Mouse (Mus musculus) midbrain, embryonic 11.5 days (tissue): ENCODE results near the gene Arl5c. TPM values are rescaled to one million over a fixed set of nuclear protein-coding genes. Genes with fewer than 3 reads are reported as not detected.
"Not testable (repeated sequence)": the region's sequence is repeated elsewhere in the genome, so short reads cannot be mapped to it uniquely, and the experiment has no call there.

Source experiments
- ATAC-seq: fragments of 200-750 bp; cut with Nextera tagmentation; 2 replicates; pipeline ENCODE4 v1.8.0; 2017; ENCODE audit warnings: moderate TSS enrichment, moderate library complexity; ENCODE audit not compliant: low FRiP score
- DNase-seq: peaks from one replicate; pipeline ENCODE4 v3.0.0; 2015; ENCODE audit warnings: low spot score; ENCODE audit errors: missing footprints
- H3K27ac ChIP-seq: fragments of 300-500 bp; sonication (generic); 2 replicates; pipeline ENCODE4 v1.5.1; 2014; ENCODE audit warnings: low read depth, low read length
- H3K27me3 ChIP-seq: fragments of 300-500 bp; sonication (generic); 2 replicates; pipeline ENCODE4 v1.6.1; 2014; ENCODE audit warnings: mild to moderate bottlenecking, low read length, moderate library complexity, mixed read lengths; ENCODE audit not compliant: control insufficient read depth, insufficient read depth
- H3K36me3 ChIP-seq: fragments of 300-500 bp; sonication (generic); 2 replicates; pipeline ENCODE4 v1.6.1; 2014; ENCODE audit warnings: mild to moderate bottlenecking, low read length, moderate library complexity, mixed read lengths; ENCODE audit not compliant: control insufficient read depth, insufficient read depth
- H3K4me1 ChIP-seq: fragments of 300-500 bp; sonication (generic); 2 replicates; pipeline ENCODE4 v1.6.1; 2014; ENCODE audit warnings: low read length; ENCODE audit not compliant: control insufficient read depth, insufficient read depth
- H3K4me2 ChIP-seq: fragments of 300-500 bp; sonication (generic); 2 replicates; pipeline ENCODE4 v1.6.1; 2014; ENCODE audit warnings: mild to moderate bottlenecking, moderate library complexity
- H3K4me3 ChIP-seq: fragments of 300-500 bp; sonication (generic); 2 replicates; pipeline ENCODE4 v1.5.1; 2014; ENCODE audit warnings: low read depth, low read length
- H3K9ac ChIP-seq: fragments of 300-500 bp; sonication (generic); 2 replicates; pipeline ENCODE4 v1.6.1; 2014; ENCODE audit warnings: low read length
- H3K9me3 ChIP-seq: fragments of 300-500 bp; sonication (generic); 2 replicates; pipeline ENCODE4 v1.6.1; 2016; ENCODE audit warnings: low read length; ENCODE audit not compliant: control insufficient read depth
- WGBS: fragments of 180-500 bp; shearing (Covaris S2); extraction: QIAGEN DNeasy Blood & Tissue Kit; methylation state at CpG from one replicate; pipeline ENCODE4 v1.1.7; 2014; 5-methylcytosine and 5-hydroxymethylcytosine counted together
- polyA plus RNA-seq: library from polyadenylated mRNA; unstranded; fragments of >200 nt; fragmentation: Nextera tagmentation; extraction: Ambion mirVana; gene quantifications from 2 replicates; pipeline ENCODE4 v1.2.1, GENCODE M21; 2014

Gene Arl5c
- polyA plus RNA-seq, 1 experiment from 2014 or later, result 8.9 TPM

DNA sequence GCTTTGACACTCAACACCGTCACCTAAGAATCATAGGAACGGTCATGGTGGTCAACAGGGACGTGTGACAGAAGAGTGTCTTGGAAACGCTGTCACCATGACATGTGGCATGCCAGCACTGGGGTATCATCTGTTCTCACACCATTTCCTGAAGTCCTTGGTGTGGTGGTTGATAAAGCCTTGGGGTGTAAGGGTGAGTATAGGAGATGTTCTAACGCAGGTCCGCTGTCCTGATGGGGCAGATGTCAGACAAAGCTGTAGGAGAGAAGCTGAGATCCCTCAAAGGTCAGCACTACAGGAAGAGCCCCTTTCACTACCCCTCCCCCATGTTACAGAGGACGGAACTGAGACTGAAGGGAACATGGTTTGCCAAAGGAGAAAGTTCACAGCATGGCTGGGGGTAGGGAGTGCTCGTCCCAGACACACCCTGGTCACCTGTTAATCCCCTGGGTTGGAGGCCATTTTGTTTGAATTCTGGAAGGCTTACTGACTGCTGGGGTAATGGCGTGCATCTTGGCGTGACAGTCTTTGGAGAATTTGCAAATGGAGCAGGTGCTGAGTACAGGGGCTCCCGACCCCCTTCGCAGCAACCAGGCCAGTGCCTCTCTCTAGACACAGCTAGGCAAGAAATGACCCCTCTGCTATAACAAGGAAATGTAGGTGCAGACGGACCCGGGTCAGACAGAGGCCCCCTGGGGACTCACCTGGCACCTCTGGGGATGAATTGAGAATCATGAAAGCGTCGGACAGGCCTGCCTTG lies 42.6 kb downstream of the Arl5c start:
- WGBS, result 77% methylated on average over 16 of the region's 16 CpGs
- Histone ChIP-seq H3K36me3 (no peaks in the 10 kb centered on the region), H3K27me3 (no peaks in the 10 kb centered on the region), H3K4me1 (peaks cover 18% of the 10 kb centered on the region), H3K9ac (no peak overlapping the region), H3K27ac (no peak overlapping the region), H3K9me3 (no peaks in the 10 kb centered on the region), H3K4me3 (no peak overlapping the region), H3K4me2 (no peak overlapping the region)
- DNase-seq (no peak), ATAC-seq (no peak)

- H3K27ac ChIP-seq, result no peak overlapping the region
- no peaks in the 10 kb centered on the region for H3K36me3 ChIP-seq
- ATAC-seq, result no peak
- no peaks in the 10 kb centered on the region for H3K9me3 ChIP-seq
- no peak for DNase-seq
- H3K4me2 ChIP-seq, result no peak overlapping the region
- H3K4me3 ChIP-seq, result no peak overlapping the region
- no peaks in the 10 kb centered on the region for H3K27me3 ChIP-seq
- H3K9ac ChIP-seq, result no peak overlapping the region
- H3K4me1 ChIP-seq, result peaks cover 18% of the 10 kb centered on the region
- 92% methylated on average over 1 of the region's 1 CpGs for WGBS
Observed at GRCm38 (mm10) chr11:97952367-97953006, 43.5 kb downstream of the Arl5c start.

GRCm38 (mm10) chr11:97949703-97950475 lies 46.1 kb downstream of the Arl5c start:
- Histone ChIP-seq H3K27ac (peak overlapping the region; percentile 67), H3K4me1 (peaks cover 13% of the 10 kb centered on the region), H3K9me3 (no peaks in the 10 kb centered on the region), H3K36me3 (no peaks in the 10 kb centered on the region), H3K27me3 (no peaks in the 10 kb centered on the region), H3K9ac (peak overlapping the region; percentile 40), H3K4me2 (peak overlapping the region; percentile 4; the same call in 1 of the 2 replicates), H3K4me3 (no peak overlapping the region)
- DNase-seq (peak; percentile 95), ATAC-seq (peak; percentile 74; the same call in 1 of the 2 replicates)
- WGBS, result 40% methylated on average over 20 of the region's 20 CpGs

DNA sequence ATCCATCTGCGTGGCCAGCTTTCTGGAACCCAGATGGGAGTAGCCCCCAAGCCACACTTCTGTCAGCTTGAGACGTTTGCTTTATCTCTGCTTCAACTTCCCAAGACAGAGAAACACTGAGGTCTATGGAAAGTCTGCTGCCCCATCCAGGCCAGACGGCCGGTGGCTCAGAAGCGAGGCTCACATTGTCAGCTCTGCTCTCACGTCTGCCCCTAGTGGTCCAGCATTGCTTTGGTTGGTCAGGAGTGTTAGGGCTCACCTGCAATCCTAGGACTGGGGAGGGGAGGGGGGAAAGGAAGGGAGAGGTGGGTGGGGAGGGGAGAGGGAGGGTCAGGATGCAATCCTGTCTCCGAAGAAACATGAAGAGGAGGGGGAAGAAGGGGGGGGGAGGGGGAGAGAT lies 48.6 kb downstream of the Arl5c start:
- H3K9me3 ChIP-seq, result no peaks in the 10 kb centered on the region
- H3K4me3 ChIP-seq, result no peak overlapping the region
- ATAC-seq (no peak), DNase-seq (peak; percentile 89)
- no peaks in the 10 kb centered on the region for H3K27me3 ChIP-seq
- no peaks in the 10 kb centered on the region for H3K36me3 ChIP-seq
- H3K27ac ChIP-seq, result no peak overlapping the region
- peaks cover 13% of the 10 kb centered on the region for H3K4me1 ChIP-seq
- H3K9ac ChIP-seq, result no peak overlapping the region
- 17% methylated on average over 7 of the region's 7 CpGs for WGBS
- H3K4me2 ChIP-seq, result no peak overlapping the region

- H3K4me3 ChIP-seq, H3K36me3 ChIP-seq, H3K9ac ChIP-seq, H3K27me3 ChIP-seq, H3K27ac ChIP-seq, H3K9me3 ChIP-seq, ATAC-seq, H3K4me2 ChIP-seq: not testable (repeated sequence)
- DNase-seq, result peak; percentile 72
- H3K4me1 ChIP-seq, result peaks cover 12% of the 10 kb centered on the region
- WGBS, result 93% methylated on average over 7 of the region's 7 CpGs
Observed at GRCm38 (mm10) chr11:97945738-97946289, 50.2 kb downstream of the Arl5c start.

DNA sequence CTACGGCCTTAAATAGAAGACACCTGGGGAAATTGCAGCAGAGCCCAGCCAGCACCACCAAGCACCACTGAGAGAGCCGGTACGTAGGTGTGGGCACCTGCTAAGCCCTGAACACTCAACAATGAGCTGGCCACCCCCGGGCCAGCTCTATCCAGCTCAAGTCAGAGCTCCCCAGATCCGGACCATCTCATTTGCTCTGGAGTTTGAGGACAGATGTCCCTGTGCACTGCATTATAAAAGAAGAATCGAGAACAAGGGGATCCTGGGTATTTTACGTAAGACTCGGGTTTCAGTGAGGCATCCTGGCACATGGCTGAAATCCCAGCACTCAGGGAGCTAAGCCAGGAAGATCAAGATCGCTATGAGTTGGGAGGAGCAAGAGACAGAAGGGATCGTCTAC lies 51.0 kb downstream of the Arl5c start:
- Histone ChIP-seq H3K9ac (no peak overlapping the region), H3K36me3 (no peaks in the 10 kb centered on the region), H3K4me3 (no peak overlapping the region), H3K4me2 (no peak overlapping the region), H3K27me3 (no peaks in the 10 kb centered on the region), H3K4me1 (peaks cover 5% of the 10 kb centered on the region), H3K9me3 (no peaks in the 10 kb centered on the region), H3K27ac (no peak overlapping the region)
- WGBS, result 88% methylated on average over 10 of the region's 10 CpGs
- DNase-seq, result peak; percentile 75
- ATAC-seq, result no peak

DNA sequence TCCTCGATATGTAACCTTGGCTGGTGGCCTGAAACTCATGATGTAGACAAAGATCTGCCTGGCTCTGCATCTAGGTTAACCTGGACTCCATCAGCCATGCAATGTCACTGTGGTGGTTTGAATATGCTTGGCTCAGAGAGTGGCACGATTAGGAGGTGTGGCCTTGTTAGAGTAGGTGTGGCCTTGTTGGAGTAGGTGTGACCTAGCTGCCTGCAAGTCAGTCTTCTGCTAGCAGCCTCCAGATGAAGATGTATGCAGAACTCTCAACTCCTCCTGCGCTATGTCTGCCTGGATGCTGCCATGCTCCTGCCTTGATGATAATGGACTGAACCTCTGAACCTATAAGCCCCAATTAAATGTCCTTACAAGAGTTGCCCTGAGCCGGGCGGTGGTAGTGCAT lies 52.7 kb downstream of the Arl5c start:
- Histone ChIP-seq H3K27me3 (no peaks in the 10 kb centered on the region), H3K4me2 (no peak overlapping the region)

GRCm38 (mm10) chr11:97942420-97943111 lies 53.4 kb downstream of the Arl5c start:
- no peak overlapping the region for H3K27ac ChIP-seq
- H3K4me3 ChIP-seq, result no peak overlapping the region
- no peaks in the 10 kb centered on the region for H3K36me3 ChIP-seq
- DNase-seq (no peak), ATAC-seq (no peak)
- H3K9ac ChIP-seq, result no peak overlapping the region
- 84% methylated on average over 15 of the region's 15 CpGs for WGBS
- H3K4me2 ChIP-seq, result no peak overlapping the region
- no peaks in the 10 kb centered on the region for H3K27me3 ChIP-seq
- no peaks in the 10 kb centered on the region for H3K9me3 ChIP-seq
- H3K4me1 ChIP-seq, result no peaks in the 10 kb centered on the region

More for the DNA sequence above, 52.7 kb downstream of the Arl5c start:
- Histone ChIP-seq H3K9ac (no peak overlapping the region), H3K4me1 (no peaks in the 10 kb centered on the region), H3K27ac (no peak overlapping the region), H3K4me3 (no peak overlapping the region), H3K36me3 (no peaks in the 10 kb centered on the region), H3K9me3 (no peaks in the 10 kb centered on the region)
- DNase-seq, result peak; percentile 73
- WGBS, result 86% methylated on average over 5 of the region's 5 CpGs
- no peak for ATAC-seq
